Mouse (Mus musculus) adrenal gland, adult 8-10 months (tissue): ENCODE measurements around the gene Snrpd3. TPM values are rescaled to one million over a fixed set of nuclear protein-coding genes. Genes with fewer than 3 reads are reported as not detected.
"Not testable (repeated sequence)": the region's sequence is repeated elsewhere in the genome, so short reads cannot be mapped to it uniquely, and the experiment has no call there.

Experiments used
- DNase-seq: peaks from one replicate; pipeline ENCODE4 v3.0.0; 2022
- total RNA-seq, 4 experiments: library from RNA; stranded (reverse); gene quantifications; 2 replicates each; pipeline ENCODE4 v1.2.4; 2022

Gene Snrpd3
- 10 to 100 TPM; 82.7 to 88.0 (median 86.2) TPM for total RNA-seq

DNA sequence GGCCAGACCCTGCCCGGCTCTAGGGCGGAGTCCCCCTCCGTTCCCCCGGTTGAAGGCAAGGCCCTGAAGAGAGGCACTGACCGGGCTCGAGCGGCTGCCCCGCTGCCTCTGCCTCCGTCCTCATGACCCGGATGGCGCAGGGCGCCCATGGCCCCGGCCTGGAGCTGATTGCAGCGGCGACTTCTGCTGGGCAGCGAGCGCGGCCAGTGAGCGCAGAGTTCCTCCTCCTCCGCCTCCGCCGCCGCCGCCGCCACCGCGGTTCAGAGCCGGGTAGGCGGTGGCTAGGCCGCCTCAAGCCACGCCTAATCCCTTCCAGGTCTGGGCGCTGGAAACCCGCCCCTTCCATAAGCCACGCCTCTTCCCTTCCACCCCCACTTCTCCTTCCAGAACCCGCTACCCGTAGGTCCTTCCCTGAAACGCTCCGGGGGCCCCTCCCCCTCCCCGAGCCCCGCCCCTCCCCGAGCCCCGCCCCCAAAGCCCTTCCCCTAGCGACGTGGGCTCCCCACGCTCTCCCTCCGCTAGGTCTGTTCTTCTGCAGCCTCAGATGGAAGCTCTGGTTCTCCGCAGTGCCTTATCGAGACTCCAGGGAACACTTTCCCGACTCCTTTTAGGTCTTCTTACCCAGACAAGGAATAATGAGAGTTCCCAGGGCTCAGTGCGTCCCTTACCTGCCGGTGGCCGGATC is at the start of gene Snrpd3:
Snrpd3 (plus strand) TSS at position 479 of the 685 bp plus-strand sequence.
- peak; percentile 93 for DNase-seq

GRCm38 (mm10) chr10:75473411-75473810 is 43.9 kb upstream of the Snrpd3 start:
- DNase-seq = no peak

DNA sequence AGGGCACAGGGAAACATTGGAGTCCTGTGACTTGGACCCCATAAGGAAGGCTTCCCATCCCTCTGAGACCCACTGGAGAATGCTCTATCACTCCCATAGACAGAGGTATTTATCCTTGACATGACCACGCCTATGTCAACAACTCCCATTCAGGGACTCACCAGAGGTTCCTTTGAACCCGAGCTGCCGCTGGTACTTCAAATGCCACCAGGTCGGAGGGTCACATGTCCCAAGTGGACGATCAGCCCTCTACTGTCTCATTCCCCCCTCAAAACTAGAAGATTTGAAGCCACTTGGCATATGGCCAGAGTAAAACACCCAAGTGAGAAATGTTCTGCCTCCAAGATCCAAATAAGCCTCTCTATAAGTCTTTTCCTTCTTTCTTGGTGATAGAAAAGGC is 42.8 kb upstream of the Snrpd3 start:
- DNase-seq = no peak

DNA sequence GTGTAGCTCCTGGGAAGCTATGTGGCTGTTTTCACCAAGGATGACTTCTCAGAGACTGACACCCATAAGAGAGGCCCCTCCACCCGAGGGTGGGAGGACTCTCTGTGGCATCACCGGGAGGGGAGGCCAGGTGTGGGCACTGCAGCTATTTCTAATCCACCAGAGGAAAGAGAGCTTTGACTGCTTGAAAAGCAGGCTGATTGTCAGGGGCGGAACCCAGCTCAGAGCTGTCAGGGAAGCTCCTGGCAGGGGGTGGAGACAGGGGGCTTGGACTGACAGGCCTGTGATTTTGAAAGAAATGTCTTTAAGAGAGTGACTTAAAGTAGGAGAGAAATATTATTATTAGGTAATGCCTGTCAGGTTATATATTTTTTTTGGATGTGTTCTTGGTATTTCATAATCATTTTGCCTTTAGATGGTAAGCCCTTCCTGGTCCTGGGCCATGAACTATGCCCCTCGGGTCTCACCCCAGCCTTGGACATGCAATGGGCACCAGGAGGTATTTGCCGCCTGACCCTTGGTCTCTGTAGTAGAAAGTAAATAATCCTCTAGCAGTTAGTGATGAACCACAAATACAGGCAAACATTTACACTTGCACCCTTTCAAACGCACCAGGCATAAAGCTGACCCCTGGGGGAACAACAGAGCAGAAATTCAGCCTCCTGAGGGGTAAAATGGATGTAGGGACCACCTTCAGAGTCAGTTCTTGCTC is 42.1 kb upstream of the Snrpd3 start:
- DNase-seq = not testable (repeated sequence)

GRCm38 (mm10) chr10:75477034-75477433 is 40.3 kb upstream of the Snrpd3 start:
- DNase-seq = peak; percentile 20

DNA sequence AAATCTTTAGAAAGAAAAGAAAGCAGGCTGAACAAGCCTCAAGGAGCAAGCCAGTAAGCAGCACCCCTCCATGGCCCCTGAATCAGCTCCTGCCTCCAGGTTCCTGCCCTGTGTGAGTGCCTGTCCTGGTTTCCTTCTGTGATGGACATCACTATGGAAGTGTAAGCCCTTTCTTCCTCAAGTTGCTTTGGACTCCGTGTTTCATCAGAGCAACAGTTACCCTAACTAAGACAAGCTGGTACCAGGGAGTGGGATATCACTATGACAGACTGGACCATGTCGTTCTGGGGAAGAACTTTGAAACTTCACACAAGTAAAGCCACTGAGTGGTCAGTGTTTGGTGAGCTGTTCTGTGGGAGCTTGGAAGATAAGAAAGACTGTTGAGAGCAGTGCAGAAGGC is 37.4 kb upstream of the Snrpd3 start:
- DNase-seq = no peak

GRCm38 (mm10) chr10:75481703-75482102 is 35.6 kb upstream of the Snrpd3 start:
- no peak for DNase-seq

GRCm38 (mm10) chr10:75482271-75482670 is 35.1 kb upstream of the Snrpd3 start:
- no peak for DNase-seq

DNA sequence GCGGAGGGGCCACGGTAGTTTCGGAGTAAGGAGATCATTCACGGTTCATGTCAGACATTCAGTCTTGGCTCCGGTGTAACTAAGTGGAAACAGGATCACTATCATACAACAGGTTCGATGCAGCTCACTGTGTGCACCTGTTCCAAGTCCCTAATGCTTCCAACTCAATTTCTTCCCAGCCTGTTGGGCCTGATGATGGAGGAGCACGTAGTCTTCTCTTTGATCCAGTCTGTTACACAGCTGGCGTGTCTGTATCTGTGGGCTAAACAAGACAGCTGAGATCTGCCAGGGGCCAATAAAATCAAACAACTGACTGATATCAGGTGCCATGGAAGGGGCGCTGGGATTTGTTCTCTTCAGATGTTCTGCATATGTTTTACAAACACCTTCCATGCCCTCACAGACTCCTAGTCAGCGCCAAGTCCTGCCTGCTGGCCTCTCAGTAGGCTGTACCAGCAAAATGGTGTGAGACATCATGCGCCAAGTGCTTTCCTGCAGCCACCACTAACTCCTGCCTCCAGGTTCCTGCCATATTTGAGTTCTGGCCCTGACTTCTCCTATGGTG is 34.4 kb upstream of the Snrpd3 start:
- DNase-seq = no peak

DNA sequence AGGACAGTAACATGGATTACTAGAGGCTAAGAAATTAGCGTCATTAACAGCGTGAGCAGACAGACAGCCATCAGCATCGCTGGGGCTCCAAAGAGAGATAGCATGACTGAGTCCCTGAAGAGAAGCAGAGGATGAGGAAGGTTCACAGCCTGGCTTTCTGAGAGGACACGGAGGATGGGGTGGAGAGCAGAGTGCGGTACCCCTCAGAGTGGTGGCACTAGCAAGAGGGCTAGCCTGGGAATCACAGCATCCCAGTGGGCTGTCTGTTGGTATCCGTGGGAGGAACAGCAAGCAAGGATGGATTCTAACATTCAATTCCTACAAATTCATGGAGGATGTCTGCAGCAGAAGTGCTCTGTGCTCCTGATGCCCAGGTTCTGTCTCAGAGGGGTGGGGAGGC is 33.3 kb upstream of the Snrpd3 start:
- DNase-seq = no peak

- no peak for DNase-seq
These were observed 32.6 kb upstream of the Snrpd3 start for GRCm38 (mm10) chr10:75484767-75485166.

DNA sequence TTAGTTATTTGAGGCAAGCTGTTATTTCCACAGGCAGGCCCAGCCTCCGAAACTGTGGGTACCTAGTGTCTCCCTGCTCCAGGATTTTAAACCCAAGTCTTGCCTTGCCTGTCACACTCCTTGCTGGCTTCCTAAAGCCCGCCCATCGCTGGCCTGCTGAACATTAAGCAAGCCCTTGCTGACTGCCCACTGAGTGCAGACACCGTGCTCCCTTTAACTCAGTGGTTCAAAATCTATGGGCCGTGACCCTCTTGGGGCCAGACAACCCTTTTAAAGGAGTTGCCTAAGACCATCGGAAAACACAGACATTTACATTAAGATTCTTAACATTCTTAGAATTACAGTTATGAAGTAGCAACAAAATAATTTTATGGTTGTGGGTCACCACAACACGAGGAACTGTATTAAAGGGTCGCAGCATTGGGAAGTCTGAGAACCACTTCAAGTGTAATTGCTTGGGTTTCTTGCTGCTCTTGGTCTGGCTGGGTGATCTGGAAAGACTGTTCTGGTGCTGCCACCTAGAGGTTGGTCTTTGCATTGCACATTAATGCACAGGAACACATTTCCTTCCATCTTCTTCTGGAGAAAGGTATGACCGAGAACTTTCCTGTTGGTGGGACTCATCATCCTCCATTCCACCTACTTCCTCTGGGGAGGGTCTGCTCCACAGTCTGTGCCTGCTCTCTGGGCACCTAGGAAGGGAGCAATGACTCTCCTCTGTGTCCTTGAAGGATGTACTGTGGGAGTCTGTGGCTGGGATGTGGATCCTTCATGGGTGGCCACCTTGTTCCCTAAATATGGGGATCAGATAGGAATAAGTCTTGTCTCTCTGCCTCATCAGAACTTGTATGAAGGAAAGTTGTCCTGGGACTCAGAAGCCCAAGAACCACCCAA is 31.0 kb upstream of the Snrpd3 start:
- DNase-seq = peak; percentile 38

- DNase-seq = no peak
These were observed 30.2 kb upstream of the Snrpd3 start for GRCm38 (mm10) chr10:75487131-75487530.

DNA sequence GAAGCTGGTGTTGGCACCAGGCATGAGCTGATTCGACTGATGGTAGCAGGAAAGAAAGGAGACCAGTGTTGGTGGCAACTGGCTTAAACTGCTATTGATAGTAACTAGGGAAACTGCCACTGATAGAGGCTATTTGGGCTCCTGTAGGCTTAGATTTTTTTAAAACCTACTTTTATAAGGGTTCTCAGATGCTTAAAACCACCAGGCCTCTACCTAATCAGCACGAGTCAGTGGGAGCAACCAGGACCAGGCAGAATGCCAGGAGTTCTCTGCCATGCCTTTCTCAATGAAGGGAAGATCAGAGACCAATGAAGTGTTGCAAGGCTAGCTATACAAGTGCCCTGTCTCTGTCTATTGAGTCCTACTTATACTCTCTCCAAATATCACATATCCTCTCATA is 27.8 kb upstream of the Snrpd3 start:
- no peak for DNase-seq

DNA sequence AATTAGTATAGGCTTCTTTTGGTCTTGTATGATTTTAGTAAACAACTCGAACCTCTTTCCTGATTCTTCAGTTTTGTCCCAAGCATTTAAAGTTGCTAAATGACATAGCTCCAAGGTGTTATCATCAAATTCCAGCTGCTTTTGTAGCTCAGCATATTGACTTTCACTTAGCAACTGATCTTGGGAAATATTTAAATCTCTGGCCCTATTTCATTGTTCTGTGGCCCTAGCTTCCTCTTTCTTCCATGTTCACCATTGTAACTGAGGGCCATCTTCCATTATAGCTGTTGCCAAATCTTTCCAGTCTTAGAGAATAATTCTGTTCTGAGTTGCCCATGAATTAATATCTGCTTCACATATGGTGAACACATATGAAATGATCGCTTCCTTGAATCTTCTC is 26.6 kb upstream of the Snrpd3 start:
- DNase-seq = no peak

DNA sequence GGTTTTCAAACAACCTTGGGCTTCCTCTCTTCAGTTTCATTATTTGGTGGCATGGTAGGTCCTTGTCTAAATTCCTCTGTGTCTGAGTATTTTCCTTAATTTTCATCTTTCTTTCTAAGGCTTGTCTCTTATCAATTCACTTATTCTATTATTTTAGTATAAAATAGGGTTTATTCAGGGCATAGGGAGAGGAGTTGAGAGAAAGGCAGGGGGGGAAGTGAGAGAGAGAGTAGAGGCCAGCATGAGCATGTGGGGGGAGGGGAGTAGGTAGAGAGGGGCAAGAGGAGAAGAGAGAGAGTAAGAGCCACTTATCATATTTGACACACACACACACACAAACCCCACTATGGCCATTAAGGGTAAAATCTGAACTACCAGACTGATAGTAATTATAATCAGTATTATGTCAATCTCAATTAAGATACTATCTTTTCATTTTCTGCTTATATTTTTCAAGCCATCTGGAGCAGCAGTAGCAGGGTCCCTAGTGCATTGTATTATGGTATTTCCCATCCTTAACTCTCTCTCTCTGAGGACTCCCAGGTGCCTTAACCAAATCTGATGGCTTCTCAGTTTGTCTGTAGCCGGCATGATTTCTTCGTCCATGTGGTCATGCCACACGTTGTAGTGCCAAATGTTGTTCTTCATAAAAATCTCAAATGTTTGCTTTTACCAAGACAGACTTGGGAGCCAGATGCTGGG is 26.0 kb upstream of the Snrpd3 start:
- no peak for DNase-seq

DNA sequence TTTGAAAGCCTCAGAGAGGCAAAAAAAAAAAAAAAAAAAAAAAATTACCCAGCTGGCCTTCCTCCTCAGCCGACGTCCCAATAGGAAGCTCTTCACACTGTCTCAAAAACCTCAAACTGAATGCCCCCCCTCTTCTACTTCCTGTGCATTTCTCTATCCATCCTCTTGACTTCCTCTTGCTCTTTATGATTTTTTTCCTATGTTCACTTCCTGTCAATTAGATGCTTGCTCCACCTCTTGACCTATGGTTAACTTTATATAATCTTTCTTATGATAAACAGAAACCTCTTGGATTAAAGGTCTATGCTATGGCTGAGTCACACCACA is 25.5 kb upstream of the Snrpd3 start:
- no peak for DNase-seq

GRCm38 (mm10) chr10:75495304-75495703 is 22.0 kb upstream of the Snrpd3 start:
- no peak for DNase-seq

DNA sequence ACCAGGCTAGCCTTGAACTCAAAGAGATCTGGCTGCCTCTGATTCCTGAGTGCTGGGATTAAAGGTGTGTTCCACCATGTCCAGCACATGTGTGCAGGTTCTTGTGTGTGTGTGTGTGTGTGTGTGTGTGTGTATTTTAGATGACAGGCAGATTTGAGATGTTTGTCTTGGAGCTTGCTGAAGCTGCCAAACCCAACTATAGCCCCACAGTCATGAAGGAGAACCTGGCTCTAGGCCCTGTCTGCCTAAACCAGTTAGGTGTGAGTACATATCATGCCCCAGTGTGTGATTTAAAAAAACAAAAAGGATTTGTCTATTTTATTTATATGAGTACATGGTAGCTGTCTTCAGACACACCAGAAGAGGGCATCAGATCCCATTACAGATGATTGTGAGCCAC is 21.4 kb upstream of the Snrpd3 start:
- no peak for DNase-seq

DNA sequence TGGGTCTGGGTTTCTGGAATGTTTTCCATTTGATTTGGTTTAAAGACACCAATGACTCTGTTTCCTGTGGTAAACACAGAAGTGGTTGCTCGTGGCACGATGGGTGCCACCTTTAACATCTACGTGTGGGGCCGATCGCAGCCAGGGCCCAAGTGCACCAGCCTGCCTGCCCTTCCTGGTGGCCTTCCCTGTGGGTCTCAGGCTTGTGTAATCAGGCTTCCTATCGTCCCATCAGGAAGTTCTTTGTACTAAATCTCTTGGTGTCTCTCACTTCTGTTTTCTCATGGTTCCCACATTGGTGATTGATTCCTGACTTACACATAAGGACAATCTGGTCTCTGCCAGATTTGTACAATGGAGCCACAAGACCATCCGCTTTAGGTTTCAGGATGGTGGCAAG is 18.1 kb upstream of the Snrpd3 start:
- not testable (repeated sequence) for DNase-seq

DNA sequence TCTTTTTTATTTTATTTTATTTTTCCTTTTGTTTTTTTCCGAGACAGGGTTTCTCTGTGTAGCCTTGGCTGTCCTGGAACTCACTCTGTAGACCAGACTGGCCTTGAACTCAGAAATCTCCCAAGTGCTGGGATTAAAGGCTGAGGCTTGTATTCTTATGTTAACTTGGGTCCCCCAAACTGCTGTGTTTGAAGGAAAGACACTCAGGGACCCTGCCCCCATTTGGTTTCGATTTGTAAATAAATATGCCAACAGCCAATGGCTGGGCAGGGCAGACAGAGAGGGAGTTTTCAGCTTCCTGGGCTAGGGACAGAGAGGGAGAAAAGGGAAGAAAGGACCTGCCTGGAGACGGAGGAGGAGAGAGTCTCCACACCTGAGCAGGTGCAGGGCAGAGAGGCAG is 17.6 kb upstream of the Snrpd3 start:
- no peak for DNase-seq

DNA sequence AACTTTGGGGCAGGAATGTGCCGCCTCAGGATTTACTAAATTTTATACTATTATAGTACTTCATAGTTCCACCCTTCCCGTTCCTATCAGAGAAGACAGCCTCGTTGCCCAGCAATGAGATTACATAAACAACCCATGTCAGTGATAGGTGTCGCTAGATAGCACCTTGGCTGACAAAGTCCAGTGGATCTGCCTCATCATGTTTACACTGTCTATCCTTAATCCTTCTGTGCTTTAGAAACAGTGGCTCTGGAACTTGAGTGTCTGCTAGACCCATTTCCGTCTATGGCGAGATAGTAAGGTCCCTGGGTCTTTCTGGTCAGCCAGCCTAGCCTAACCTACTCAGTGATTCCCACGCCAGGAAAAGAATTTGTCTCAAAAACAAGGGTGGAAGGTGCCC is 17.0 kb upstream of the Snrpd3 start:
- DNase-seq = no peak
